Mouse (Mus musculus) stomach, postnatal 0 days (tissue): ENCODE measurements around the gene Rnf168. TPM values are rescaled to one million over a fixed set of nuclear protein-coding genes. Genes with fewer than 3 reads are reported as not detected.
A peak's percentile ranks its signal among the peaks of the same experiment; 100 is the strongest.
"Not testable (repeated sequence)": the region's sequence is repeated elsewhere in the genome, so short reads cannot be mapped to it uniquely, and the experiment has no call there.

Experiments
- ATAC-seq: fragments of 200-750 bp; cut with Nextera tagmentation; 2 replicates; pipeline ENCODE4 v1.8.0; 2017; ENCODE audit not compliant: low FRiP score, low TSS enrichment
- DNase-seq: peaks from one replicate; pipeline ENCODE4 v3.0.0-alpha.2; 2016; ENCODE audit warnings: low spot score
- H3K27ac ChIP-seq: fragments of 300-500 bp; sonication (generic); replicated peaks from 2 replicates; pipeline ENCODE4 v1.5.1; 2014; ENCODE audit warnings: mild to moderate bottlenecking, control low read depth
- H3K27me3 ChIP-seq: fragments of 300-500 bp; sonication (generic); 2 replicates; pipeline ENCODE4 v1.6.1; 2014; ENCODE audit warnings: low read length; ENCODE audit not compliant: control insufficient read depth, insufficient read depth
- H3K36me3 ChIP-seq: fragments of 300-500 bp; sonication (generic); 2 replicates; pipeline ENCODE4 v1.6.1; 2014; ENCODE audit warnings: low read length, mixed read lengths; ENCODE audit not compliant: control insufficient read depth, insufficient read depth
- H3K4me1 ChIP-seq: fragments of 300-500 bp; sonication (generic); replicated peaks from 2 replicates; pipeline ENCODE4 v1.6.1; 2014; ENCODE audit warnings: antibody characterized with exemption; ENCODE audit not compliant: control insufficient read depth, insufficient read depth
- H3K4me2 ChIP-seq: fragments of 300-500 bp; sonication (generic); replicated peaks from 2 replicates; pipeline ENCODE4 v1.6.1; 2014; ENCODE audit warnings: low read depth, mild to moderate bottlenecking, control low read depth, moderate library complexity
- H3K4me3 ChIP-seq: fragments of 300-500 bp; sonication (generic); 2 replicates; pipeline ENCODE4 v1.5.1; 2014; ENCODE audit warnings: low read depth, low read length, control low read depth
- H3K9ac ChIP-seq: fragments of 300-500 bp; sonication (generic); 2 replicates; pipeline ENCODE4 v1.6.1; 2014; ENCODE audit warnings: mild to moderate bottlenecking, low read length, control low read depth, mixed read lengths
- H3K9me3 ChIP-seq: fragments of 300-500 bp; sonication (generic); 2 replicates; pipeline ENCODE4 v1.6.1; 2016; ENCODE audit warnings: low read length; ENCODE audit not compliant: control insufficient read depth
- CTCF ChIP-seq: IDR thresholded peaks from 2 replicates; pipeline ENCODE4 v1.5.1; 2016; ENCODE audit warnings: antibody characterized with exemption, low read depth, mild to moderate bottlenecking, moderate library complexity
- EP300 ChIP-seq: optimal IDR thresholded peaks from 2 replicates; pipeline ENCODE3; 2016; ENCODE audit warnings: antibody characterized with exemption
- WGBS: fragments of 180-500 bp; shearing (Covaris S2); extraction: QIAGEN DNeasy Blood & Tissue Kit; methylation state at CpG from one replicate; pipeline ENCODE4 v1.1.7; 2014; 5-methylcytosine and 5-hydroxymethylcytosine counted together
- polyA plus RNA-seq: library from polyadenylated mRNA; unstranded; fragments of >200 nt; fragmentation: Nextera tagmentation; extraction: Ambion mirVana; gene quantifications from 2 replicates; pipeline ENCODE4 v1.2.1, GENCODE M21; 2015

The Rnf168 gene
- polyA plus RNA-seq, 1 experiment from 2014 or later, result 20.2 TPM

DNA sequence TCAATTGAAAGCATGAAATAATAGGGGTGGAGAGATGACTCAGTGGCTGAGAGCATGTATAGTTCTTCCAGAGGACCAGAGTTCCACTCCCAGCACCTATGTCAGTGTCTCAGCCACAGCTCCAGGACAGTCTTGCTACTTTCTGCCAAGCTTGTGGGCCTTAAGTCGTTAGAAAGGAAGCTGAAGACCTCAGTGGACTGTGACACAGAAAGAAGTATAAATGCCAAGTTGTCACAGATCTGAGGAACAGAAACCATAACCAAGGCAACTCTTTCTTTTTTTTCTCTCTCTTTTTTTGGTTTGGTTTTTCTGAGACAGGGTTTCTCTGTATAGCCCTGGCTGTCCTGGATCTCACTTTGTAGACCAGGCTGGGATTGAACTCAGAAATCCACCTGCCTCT, 1.4 kb upstream of the Rnf168 start:
- Histone ChIP-seq H3K4me2 (no peak overlapping the region), H3K4me1 (0 out of 2 replicates have a peak, but pooled peaks cover 2% of the 10 kb centered on the region), H3K27ac (no peak overlapping the region), H3K36me3 (peaks cover 2% of the 10 kb centered on the region; the same call in 1 of the 2 replicates), H3K27me3 (no peaks in the 10 kb centered on the region), H3K9ac (no peak overlapping the region), H3K9me3 (no peaks in the 10 kb centered on the region), H3K4me3 (no peak overlapping the region)
- 68% methylated on average over 1 of the region's 1 CpGs for WGBS
- no peak for DNase-seq
- no peak for ATAC-seq
- TF ChIP-seq EP300, result no peak
- no peak for TF ChIP-seq CTCF

DNA sequence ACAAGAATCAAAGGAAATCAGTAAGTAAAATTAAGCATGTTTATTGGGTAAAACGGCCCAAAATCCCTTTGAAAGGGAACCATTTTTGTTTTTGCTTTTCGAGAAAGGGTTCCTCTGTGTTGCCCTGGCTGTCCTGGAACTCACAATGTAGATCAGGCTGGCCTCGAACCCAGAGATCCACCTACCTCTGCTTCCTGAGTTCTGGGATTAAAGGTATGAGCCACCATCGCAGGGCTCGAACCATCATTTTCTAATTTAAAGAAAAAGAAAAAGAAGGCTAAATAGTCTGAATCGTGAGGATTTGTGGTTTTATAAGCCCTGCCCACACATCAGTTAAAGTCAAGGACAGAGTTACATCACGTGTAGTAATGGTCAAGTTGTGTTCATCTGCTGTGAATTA, 1.1 kb downstream of the Rnf168 start:
- ATAC-seq, result no peak
- peak overlapping the region; percentile 97 for H3K27ac ChIP-seq
- peak overlapping the region; percentile 62 for H3K4me2 ChIP-seq
- H3K4me3 ChIP-seq, result peak overlapping the region; percentile 84
- H3K36me3 ChIP-seq, result peaks cover 2% of the 10 kb centered on the region; the same call in 1 of the 2 replicates
- 34% methylated on average over 7 of the region's 7 CpGs for WGBS
- H3K9ac ChIP-seq, result peak overlapping the region; percentile 83
- H3K27me3 ChIP-seq, result no peaks in the 10 kb centered on the region
- 0 out of 2 replicates have a peak, but pooled peaks cover 2% of the 10 kb centered on the region for H3K4me1 ChIP-seq
- DNase-seq, result no peak
- no peaks in the 10 kb centered on the region for H3K9me3 ChIP-seq
- no peak for TF ChIP-seq EP300
- TF ChIP-seq CTCF, result no peak

DNA sequence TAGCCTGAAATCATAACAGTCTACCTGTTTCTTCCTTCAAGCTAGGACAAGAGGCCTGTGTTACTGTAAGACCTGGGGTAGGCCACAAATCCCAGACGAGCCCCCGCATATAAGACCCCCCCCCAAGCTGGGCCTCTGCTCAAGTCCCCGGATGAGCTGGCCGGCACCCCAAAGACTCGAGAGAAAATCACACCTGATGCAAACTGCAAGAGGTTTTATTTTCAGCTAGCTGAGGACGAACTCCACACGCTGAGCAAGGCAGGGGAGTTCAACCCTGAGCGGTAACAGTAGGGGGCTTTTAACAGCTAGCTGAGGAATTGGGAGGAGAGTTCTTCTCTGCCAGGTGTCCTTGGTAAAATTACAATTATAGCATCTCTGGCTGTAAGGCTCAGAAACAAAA, 3.0 kb downstream of the Rnf168 start:
- Histone ChIP-seq H3K9ac (no peak overlapping the region), H3K36me3 (peaks cover 5% of the 10 kb centered on the region; the same call in 1 of the 2 replicates), H3K27ac (no peak overlapping the region), H3K4me1 (0 out of 2 replicates have a peak, but pooled peaks cover 2% of the 10 kb centered on the region), H3K4me2 (no peak overlapping the region), H3K4me3 (no peak overlapping the region), H3K27me3 (no peaks in the 10 kb centered on the region), H3K9me3 (no peaks in the 10 kb centered on the region)
- TF ChIP-seq CTCF (no peak), EP300 (no peak)
- WGBS, result 93% methylated on average over 8 of the region's 8 CpGs
- ATAC-seq (no peak), DNase-seq (no peak)

DNA sequence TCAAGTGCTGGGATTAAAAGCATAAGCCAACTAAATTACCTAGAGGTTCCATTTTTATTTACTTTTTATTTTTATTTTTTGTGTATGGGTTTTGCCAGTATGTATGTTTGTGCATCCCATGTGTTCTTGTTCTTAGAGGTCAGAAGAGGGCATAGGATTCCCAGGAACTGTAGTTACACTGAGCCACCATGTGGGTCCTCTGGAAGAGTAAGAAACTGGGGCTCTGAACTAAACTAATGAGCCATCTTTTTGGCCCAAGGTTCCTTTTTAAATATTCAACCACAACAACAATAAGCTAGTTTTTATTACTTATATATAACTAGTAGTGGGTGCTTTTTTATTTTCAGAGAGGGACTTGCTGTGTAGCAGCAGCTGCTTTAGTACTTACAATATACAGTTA, 5.3 kb downstream of the Rnf168 start:
- no peak overlapping the region for H3K27ac ChIP-seq
- no peak for DNase-seq
- H3K4me2 ChIP-seq, result no peak overlapping the region
- H3K36me3 ChIP-seq, result peaks cover 11% of the 10 kb centered on the region
- no peaks in the 10 kb centered on the region for H3K27me3 ChIP-seq
- H3K4me1 ChIP-seq, result 0 out of 2 replicates have a peak, but pooled peaks cover 2% of the 10 kb centered on the region
- no peak for TF ChIP-seq CTCF
- no peak overlapping the region for H3K4me3 ChIP-seq
- no peaks in the 10 kb centered on the region for H3K9me3 ChIP-seq
- no peak overlapping the region for H3K9ac ChIP-seq
- ATAC-seq, result no peak

DNA sequence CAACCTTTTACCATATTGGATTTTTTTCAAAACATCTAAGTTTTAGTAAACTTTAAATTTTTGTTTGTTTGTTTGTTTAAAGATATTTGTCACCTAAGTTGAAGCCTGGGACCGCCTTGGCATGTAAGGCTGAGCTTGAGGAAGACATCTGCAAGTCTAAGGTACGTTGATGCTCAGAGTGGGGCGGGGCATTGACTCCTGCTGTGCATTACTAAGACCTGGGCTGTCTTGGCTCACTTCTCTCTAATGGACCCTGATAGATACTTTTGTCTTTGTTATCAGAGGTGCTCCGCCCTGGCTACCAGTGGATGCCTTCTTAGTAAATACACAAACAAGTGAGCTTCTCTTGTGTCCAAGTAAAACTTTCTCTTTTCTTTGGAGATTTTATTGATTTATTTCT, 14.6 kb downstream of the Rnf168 start:
- DNase-seq (no peak), ATAC-seq (no peak)
- no peaks in the 10 kb centered on the region for H3K9me3 ChIP-seq
- H3K4me1 ChIP-seq, result no peaks in the 10 kb centered on the region
- H3K9ac ChIP-seq, result no peak overlapping the region
- 92% methylated on average over 4 of the region's 4 CpGs for WGBS
- no peaks in the 10 kb centered on the region for H3K27me3 ChIP-seq
- TF ChIP-seq EP300 (no peak), CTCF (no peak)
- no peak overlapping the region for H3K27ac ChIP-seq
- peaks cover 7% of the 10 kb centered on the region; the same call in 1 of the 2 replicates for H3K36me3 ChIP-seq
- H3K4me2 ChIP-seq, result no peak overlapping the region
- H3K4me3 ChIP-seq, result no peak overlapping the region

DNA sequence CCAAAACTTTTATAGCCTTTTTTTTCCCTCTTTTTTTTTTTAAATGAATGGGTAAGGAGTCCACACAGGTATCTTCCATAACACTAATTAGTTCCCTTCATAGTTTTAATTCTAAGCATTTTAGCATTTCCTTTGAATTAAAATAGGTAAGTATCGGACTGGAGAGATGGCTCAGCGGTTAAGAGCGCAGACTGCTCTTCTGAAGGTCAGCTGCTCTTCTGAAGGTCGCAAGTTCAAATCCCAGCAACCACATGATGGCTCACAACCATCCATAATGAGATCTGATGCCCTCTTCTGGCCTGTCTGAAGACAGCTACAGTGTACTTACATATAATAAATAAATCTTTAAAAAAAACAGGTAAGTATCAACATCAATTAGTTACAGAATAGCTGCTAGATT, 22.4 kb downstream of the Rnf168 start:
- not testable (repeated sequence) for H3K36me3 ChIP-seq, DNase-seq, H3K27ac ChIP-seq, H3K27me3 ChIP-seq, ATAC-seq, H3K9me3 ChIP-seq, H3K4me3 ChIP-seq, H3K4me2 ChIP-seq, H3K4me1 ChIP-seq, H3K9ac ChIP-seq
- 97% methylated on average over 4 of the region's 4 CpGs for WGBS
